Mouse (Mus musculus): Measurements from ENCODE around the gene Suds3.

- TF ChIP-seq POLR2A (IDR thresholded peaks at IDR 0.05; ENCODE audit: control insufficient read depth, low read depth, low read length), result no peak
- TF ChIP-seq CTCF (IDR thresholded peaks at IDR 0.05; ENCODE audit: control insufficient read depth, insufficient read depth, insufficient replicate concordance, low read depth, low read length), result no peak
These were observed 7.9 kb upstream of the Suds3 start for GRCm38 (mm10) chr5:117123840-117124239.

Measured in testis, adult 2 months (tissue).